Mouse (Mus musculus): ENCODE measurements at regions not wholly inside any gene's neighbourhood (a gene's known extent, or its start where the extent isn't known, plus 50 kb on each side); places are given as distances from the start of the nearest gene placed in this dataset.

DNA sequence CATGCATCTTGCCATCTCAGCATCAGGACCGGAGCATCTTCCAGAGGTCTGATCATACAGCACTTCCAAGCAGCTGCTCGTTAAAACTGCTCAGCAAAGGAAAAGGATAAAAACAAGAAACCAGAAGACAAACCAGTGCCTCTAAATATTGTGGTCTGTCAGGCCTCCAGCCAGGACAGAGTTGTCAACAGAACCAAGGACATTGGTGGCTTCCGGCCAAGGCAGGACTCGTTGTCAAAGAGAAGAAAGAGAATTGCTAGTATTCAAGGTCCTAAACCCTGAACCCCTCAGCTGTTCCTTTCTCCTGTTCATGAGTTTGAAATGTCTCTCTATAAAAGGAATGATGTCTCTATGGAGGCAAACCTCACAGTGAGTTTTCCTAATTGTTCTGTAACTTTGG lies 155.0 kb downstream of the Sp3 start:
- peak; percentile 65 for DNase-seq (ENCODE audit: low spot score)

DNA sequence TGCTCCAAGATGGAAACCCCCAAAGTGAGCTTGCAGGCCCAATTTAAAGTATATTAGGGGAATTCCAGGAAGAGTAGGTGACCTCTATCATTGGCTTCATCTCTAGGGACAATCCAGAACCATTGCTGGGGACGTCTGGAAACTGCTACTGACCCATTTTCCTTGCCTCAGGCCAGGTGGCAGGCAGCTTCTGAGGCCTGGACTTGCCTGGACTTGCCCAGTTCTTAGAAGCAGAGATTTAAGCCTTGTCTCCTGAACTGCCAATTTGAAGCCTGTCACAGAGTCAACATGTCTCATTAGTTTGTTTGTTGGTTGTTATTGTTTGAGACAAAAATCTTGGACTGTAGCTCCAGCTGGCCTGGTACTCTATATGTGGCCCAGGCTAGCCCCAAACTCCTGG lies 151.1 kb downstream of the Sp3 start:
- no peak for DNase-seq (ENCODE audit: low spot score)

DNA sequence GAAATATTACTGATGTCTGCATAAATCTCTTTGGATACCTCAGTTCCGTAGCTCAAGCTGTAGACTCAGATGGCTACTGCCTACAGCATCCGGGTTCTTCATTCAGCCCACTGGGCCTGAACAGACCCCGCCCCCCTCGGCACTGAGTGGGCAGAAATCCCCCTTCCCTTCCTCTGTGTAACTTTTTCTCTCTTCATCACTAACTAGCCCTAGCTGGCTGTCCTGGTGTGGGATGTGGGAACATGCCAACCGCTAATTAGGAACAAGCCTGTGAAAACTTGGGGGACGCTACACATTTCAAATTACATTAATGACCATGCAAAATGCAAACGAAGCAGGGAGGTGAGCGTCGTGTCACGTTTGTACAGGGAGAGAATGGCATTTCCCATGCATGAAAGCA lies 147.5 kb downstream of the Sp3 start:
- no peak for DNase-seq (ENCODE audit: low spot score)

- DNase-seq (ENCODE audit: low spot score): peak; percentile 26
These were observed 142.0 kb downstream of the Sp3 start for GRCm38 (mm10) chr2:72838085-72838727.

DNA sequence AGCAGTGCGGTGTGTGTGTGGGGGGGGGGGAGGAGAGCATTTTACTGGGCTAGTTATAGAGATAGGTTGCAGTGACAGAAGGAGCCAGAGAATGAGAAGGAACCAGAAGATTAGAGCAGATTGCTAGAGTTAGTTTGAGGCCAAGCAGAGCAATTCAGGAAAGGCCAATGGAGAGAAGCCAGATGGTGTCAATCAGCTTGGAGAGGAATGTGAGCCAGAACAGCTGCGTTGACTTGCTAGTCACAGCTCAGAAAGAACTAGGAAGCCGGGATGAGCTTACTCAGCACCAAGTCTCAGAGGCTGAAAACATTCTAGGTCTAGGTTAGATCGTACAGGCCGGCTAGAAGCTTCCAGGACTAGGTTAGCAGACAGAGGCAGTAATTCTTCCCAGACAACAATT lies 140.6 kb downstream of the Sp3 start:
- DNase-seq (ENCODE audit: low spot score): no peak

GRCm38 (mm10) chr2:72841367-72841766 lies 138.9 kb downstream of the Sp3 start:
- no peak for DNase-seq (ENCODE audit: low spot score)

DNA sequence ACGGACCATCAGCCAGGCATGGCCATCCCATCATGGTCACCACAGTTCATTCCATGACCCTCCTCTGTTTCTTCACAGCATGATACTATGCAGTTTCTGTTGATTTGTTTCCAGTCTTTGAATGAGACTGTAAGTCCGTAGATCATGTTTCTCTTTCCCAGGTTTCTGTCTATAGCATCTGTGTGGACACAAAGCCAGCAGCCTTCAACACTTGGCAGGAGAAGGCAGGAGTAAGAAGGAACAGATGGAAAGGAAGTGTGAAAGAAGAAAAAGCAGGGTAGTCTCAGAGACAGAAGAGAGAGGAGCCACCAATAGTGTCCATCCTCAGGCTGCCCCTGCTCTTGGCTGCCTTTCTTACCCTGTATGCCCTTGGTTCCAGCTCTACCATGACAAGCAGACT lies 136.6 kb downstream of the Sp3 start:
- no peak for DNase-seq (ENCODE audit: low spot score)

GRCm38 (mm10) chr2:72849441-72850192 lies 130.6 kb downstream of the Sp3 start:
- no peak for DNase-seq (ENCODE audit: low spot score)

DNA sequence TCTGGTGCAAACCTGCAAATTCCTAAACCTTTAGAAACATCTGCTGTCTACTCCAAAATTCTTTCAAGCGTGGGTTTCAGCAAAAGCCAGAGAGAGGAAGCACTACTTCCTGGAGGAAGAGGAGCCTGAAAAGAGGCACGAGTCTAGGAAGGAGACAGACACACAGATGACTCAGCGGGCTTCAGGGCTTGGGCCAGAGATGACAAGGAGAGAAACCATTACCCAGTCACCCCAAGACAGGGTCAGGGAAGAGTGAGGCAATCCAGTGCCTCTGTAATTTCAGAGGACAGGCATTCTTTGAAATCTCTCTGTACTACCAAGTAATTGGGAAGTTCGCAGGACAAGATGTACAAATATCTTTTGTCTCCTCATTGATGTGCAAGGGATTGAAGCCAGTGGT lies 127.7 kb downstream of the Sp3 start:
- DNase-seq (ENCODE audit: low spot score): no peak

DNA sequence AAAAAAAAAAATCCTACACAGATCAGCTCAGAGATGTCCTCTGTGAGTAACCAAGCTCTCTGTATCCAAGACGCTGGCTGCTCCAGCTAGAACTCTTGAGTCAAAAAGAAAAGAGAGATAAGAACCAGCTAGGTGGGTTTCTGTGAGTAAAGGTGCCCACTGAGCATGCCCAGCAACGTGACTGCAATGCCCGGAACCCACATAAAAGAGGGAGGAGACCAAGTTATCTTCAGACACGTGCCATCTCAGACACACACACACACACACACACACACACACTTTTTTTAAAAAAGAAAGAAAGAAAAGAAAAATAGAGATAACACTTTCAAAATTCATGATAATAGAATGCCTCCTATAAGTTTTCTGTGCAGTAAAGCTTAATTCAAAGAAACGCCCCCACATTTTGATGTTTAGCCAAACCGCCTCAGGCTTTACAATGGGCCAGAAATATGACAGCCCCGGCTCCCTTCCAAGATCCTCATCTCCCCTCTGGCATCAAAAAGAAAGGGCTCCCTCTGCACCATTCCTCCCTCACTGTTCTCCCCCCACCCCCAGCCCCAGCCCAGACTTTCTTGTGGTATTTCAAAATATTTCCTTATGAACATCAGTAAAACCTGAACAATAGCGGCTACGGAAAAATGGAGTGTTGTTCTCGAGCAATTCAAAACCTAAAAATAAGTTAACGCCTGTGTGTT lies 124.8 kb downstream of the Sp3 start:
- DNase-seq (ENCODE audit: low spot score): no peak

DNA sequence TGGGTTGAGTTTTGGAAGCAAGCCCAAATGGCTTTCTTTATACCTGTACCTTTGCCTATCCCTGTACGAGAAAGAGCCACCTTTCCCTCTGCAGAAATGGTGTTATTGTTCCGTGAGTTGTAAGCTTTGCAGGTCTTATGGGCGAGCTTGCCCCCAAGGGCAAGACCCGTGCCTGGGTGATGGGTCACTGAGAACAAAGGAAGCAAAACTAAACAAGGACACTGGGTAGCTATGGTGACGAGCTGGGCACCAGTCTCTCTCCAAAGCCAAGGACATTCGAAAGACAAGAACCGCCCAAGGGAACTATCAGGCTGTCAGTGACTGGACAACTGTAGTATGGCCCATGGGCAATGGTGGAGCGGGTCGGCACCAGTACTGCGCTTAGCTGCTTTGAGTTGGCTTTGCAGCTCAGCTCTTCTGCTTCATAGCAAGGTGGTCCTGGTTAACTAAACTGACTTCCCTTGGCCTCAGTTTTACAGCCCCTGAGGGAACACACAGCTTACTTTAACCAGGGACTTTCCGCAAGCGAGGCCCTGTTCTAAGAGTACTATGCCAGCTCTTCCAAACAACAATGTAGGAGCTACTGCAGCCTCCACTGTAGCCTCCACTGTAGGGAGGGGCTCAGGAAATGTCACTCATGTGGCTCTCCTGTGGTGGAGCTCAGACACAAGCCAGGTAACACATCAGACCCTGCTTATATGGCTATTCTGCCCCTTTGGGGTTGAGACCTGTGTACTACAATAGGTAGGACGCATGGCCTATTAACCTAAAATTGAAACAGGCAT lies 124.1 kb downstream of the Sp3 start:
- peak; percentile 43 for DNase-seq (ENCODE audit: low spot score)

DNA sequence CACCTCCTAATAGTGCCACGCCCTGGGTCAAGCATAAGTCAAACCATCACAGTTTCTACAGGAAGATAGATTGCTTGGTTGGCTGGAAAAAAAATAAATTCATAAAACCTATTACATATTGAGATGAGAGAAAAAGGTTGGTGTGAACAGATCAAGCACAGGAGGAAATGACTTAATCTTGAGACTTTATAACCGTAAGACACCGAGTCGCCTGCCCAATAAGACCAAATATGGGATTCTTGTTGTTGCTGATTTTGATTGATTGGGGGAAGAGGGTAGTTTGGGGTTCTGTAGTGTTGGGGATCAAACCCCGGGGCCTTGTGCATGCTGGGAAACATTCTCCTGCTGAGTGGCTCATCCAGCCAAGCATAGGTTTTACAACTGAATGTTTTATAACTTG lies 122.9 kb downstream of the Sp3 start:
- no peak for DNase-seq (ENCODE audit: low spot score)

DNA sequence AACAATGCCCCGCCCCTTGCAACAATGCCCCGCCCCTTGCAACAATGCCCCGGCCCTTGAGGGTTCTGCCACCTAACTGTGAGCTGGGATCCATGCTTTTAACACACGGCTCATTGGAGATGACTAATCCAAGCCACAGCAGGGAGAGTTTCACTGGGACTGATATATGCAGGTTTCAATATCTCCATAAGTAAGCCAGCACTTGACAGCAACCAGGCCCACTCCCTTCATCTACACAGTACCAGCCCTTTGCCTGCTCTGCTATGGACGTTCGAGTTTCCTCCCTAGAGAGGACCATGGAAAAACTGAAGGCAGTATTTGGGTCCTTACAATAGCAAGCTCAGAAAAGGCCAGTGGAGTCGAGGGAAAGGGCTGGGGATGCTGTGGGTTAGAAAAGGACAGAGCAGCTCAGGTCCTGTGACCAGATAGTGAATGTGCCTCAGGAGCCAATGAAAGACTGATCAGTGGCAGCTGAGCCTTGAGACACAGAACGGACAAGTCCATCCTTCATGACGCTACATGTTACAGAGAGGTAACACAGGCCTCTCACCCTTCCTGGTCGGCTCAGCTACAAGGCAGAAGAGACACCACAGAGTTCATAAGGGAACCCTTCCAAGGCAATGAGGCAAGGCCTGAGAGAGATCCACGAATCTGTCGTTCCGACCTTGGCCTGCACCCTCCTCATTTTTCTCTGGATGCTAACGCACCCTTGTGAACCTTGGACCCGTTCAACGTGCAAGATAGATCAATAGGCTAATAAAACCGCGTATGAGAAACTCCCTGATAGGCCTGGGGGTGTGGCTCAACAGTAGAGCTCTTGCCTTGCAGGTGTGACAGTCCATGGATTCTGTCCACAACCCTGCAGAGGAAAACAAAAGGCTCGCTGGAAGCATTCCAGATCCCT lies 114.5 kb downstream of the Sp3 start:
- DNase-seq (ENCODE audit: low spot score): no peak

DNA sequence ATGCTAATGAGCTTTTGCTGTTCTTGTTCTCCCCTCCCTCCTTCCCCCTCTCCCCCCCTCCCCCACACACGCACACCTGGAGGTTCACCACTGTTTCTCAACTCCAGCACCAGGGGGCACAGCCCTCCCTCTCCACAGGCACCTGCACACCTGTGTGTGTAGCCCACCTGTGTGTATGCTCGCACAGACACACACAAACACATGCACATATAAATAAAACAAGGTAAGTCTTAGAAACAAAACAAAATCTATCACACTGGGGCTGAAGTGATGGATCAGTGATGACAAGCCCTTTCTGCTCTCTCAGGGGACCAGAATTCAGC lies 113.9 kb downstream of the Sp3 start:
- no peak for DNase-seq (ENCODE audit: low spot score)

GRCm38 (mm10) chr2:72868173-72868572 lies 112.1 kb downstream of the Sp3 start:
- no peak for DNase-seq (ENCODE audit: low spot score)

GRCm38 (mm10) chr2:72871836-72872235 lies 108.4 kb downstream of the Sp3 start:
- DNase-seq (ENCODE audit: low spot score): no peak

DNA sequence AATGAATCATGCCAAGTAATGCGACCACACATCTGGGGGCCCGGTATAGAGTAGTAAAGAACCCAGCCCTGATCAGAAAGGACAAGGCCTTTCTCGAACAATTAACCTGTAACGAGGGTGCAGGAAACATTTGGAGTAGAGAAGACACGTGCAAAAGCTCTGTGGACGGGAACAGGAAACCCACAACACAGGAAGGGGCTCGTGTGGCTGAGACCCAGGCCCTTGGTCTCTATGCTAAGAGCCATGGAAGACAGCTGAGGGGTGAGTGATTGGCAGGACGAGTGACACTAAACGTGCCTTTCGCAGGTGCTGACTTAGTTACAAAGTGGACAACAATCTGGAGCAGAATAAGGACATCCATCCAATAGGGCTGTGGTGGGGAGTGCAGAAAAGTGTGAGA lies 106.3 kb downstream of the Sp3 start:
- no peak for DNase-seq (ENCODE audit: low spot score)

GRCm38 (mm10) chr2:72874533-72874932 lies 105.7 kb downstream of the Sp3 start:
- no peak for DNase-seq (ENCODE audit: low spot score)

DNA sequence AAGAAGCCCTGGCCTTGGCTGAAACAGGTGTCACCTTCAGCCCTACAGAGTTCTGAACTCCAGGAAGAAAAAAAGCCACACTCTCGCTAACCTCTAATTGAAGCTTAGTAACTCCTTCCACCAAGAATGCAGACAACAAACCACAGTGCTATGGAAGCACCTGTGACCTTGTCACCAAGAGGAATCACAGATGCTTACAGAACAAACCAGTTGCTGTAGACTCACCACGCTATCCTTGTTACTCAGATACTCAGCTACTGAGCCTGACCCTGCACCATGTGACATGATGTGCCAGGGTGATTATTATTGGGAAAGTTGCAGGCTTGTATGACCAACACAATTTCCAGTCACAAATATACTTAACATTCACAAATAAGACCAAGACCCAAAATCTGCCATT lies 104.6 kb downstream of the Sp3 start:
- DNase-seq (ENCODE audit: low spot score): no peak

DNA sequence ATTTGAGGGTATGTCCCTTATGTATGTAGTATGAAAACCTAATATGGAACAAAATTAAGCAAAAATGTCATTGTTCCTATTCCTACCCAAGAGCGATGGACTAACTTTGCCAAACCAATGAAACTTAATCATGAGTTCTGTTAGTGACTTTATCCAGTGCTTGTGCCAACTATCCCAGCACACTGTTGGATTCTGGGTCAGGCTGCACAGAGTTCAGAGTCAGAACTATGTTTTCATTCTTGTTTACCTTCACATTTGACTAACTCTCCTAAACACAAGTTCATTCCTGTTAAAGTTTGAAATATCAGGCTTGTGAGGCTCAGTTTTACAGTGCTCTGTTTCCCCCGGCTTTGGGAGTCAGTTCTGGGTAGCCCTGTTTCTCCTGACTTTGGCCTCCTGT lies 100.2 kb downstream of the Sp3 start:
- no peak for DNase-seq (ENCODE audit: low spot score)

GRCm38 (mm10) chr2:72881554-72881953 lies 98.7 kb downstream of the Sp3 start:
- no peak for DNase-seq (ENCODE audit: low spot score)

- no peak for DNase-seq (ENCODE audit: low spot score)
These were observed 94.0 kb downstream of the Sp3 start for GRCm38 (mm10) chr2:72886250-72886649.

Measured in ovary, postnatal 36 days (tissue).